Mouse (Mus musculus) liver, adult 2 months (tissue): ENCODE results near the gene Ovol2.

ENCODE experiments used
- CTCF ChIP-seq: fragments of 200-500 bp; IDR thresholded peaks from 2 replicates; pipeline ENCODE4 v1.5.1; 2011; ENCODE audit warnings: low read depth, low read length, control low read depth
- POLR2A ChIP-seq: fragments of 200-500 bp; IDR thresholded peaks from 2 replicates; pipeline ENCODE4 v1.6.1; 2011; ENCODE audit warnings: low read length, control low read depth; ENCODE audit not compliant: insufficient read depth; ENCODE audit errors: extremely low read depth

DNA sequence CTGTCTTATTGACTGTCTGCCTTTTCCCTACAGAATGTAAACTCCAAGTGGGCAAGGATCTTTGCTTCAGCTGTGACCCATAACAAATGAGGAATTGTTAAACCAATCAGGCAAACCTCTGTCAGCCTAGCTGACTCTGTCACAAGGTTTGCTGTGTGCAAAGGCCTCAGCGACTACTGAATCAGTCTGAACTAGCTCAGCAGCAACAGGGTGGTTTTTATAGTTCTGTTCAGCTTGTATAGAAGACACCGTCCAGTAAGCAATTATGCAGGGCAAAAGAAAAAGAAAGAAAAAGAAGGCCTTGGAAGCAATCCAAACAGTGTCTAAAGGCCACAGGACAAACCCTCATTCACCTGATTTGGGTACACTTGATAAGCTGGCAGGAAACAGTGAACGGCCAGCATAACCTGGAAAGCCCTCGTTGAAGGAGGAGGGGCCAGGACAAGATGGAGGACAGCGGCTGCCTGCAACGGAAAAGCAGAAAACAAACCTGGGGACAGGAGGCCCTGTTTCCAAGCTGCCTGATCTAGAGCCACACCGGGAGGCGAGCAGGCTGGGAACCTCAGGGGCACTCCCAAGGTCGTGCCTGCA lies 36.7 kb downstream of the Ovol2 start:
- TF ChIP-seq CTCF, result no peak
- no peak for TF ChIP-seq POLR2A
